Mouse (Mus musculus): ENCODE data around the gene Rarg. TPM values are rescaled to one million over a fixed set of nuclear protein-coding genes. Genes with fewer than 3 reads are reported as not detected.
"Not testable (repeated sequence)": the region's sequence is repeated elsewhere in the genome, so short reads cannot be mapped to it uniquely, and the experiment has no call there.

Gene Rarg
- polyA plus RNA-seq, 1 experiment, result 2.6 TPM

DNA sequence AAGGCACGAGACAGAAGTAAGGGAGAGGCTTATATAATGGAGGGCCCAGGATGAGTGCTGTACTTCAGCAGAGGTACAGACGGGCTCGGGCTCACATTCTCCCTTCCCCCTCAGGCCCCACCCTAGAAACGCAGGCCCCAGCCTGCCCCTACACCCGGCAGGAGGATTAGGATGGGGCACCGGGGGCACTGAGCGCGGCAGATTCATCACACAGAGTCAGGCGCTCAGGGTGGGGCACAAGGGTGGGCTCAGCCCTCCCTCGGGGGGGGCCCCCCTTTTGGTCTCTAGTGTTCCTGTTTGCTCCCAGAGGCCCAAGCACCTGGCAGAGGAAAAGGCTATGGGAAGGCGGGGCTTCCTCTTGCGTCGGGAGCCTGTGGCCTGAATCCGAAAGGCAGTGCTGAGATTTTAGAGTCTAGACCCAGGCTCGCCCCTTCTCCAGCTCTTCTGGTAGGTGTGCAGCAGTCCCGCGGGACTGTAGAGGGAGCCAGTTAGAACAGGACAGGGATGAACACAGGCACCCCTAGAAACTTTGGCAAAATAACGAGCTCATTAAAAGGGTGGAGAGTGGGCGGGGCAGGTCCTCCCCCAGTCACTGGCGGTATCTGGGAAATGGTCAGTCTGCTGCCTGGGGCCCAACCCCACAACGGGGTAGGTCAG lies 21.8 kb downstream of the Rarg start:
- H3K36me3 ChIP-seq (ENCODE audit: control insufficient read depth, insufficient read depth, low read length), result no peaks in the 10 kb centered on the region
- H3K27me3 ChIP-seq (ENCODE audit: control insufficient read depth, insufficient read depth, low read length), result no peaks in the 10 kb centered on the region
- TF ChIP-seq CTCF (IDR thresholded peaks at IDR 0.05; ENCODE audit: control insufficient read depth, insufficient read depth, insufficient replicate concordance, low read depth, low read length), result no peak
- TF ChIP-seq POLR2A (IDR thresholded peaks at IDR 0.05; ENCODE audit: control insufficient read depth, low read depth, low read length), result no peak
- no peak overlapping the region for H3K4me3 ChIP-seq (ENCODE audit: control insufficient read depth, low read depth, low read length)
- no peak overlapping the region for H3K27ac ChIP-seq (ENCODE audit: control insufficient read depth, insufficient read depth, low read depth, low read length)
- H3K4me1 ChIP-seq (ENCODE audit: control insufficient read depth, insufficient read depth, low read length), result peaks cover 5% of the 10 kb centered on the region; the same call in 1 of the 2 replicates

DNA sequence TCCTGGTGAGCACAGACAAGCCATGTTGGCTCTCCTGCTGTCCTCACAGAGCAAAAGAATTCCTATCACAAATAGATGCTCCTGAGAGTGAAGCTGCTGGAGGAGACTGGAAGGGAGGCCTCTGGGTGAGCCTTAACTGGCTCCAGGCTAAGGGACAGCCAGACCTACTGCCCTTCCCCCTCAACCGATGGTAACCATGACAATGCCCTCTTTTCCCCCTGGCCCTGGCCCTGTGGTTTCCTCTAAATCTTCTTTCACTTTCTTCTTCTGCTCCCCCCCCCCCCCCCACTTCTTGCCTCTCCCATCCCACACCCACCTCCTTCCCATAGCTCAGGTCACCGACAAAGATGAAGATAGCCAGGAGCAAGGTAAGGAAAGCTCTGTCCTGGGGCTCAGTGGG lies 23.4 kb downstream of the Rarg start:
- Histone ChIP-seq H3K27ac (ENCODE audit: control insufficient read depth, insufficient read depth, low read depth, low read length) (no peak overlapping the region), H3K4me3 (ENCODE audit: control insufficient read depth, low read depth, low read length) (no peak overlapping the region), H3K4me1 (ENCODE audit: control insufficient read depth, insufficient read depth, low read length) (peaks cover 5% of the 10 kb centered on the region; the same call in 1 of the 2 replicates), H3K27me3 (ENCODE audit: control insufficient read depth, insufficient read depth, low read length) (no peaks in the 10 kb centered on the region), H3K36me3 (ENCODE audit: control insufficient read depth, insufficient read depth, low read length) (no peaks in the 10 kb centered on the region)
- TF ChIP-seq CTCF (IDR thresholded peaks at IDR 0.05; ENCODE audit: control insufficient read depth, insufficient read depth, insufficient replicate concordance, low read depth, low read length) (no peak), POLR2A (IDR thresholded peaks at IDR 0.05; ENCODE audit: control insufficient read depth, low read depth, low read length) (no peak)

DNA sequence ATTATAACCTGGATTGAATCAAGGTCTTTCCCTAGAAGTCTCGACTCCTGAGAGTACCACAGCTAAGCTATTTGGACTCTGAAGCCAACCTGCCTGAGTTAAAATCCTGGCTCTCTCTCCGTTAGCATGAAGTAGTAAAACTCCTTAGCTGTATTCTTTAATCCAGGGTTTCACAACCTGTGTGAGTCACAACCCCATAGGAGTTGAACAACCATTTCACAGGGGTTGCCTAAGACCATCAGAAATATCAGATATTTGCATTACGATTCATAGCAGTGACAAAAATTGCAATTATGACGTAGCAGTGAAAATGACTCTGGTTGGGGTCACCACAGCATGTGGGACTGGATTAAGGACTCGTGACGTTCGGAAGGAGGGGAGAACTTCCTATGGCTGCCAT lies 24.6 kb downstream of the Rarg start:
- H3K27ac ChIP-seq (ENCODE audit: control insufficient read depth, insufficient read depth, low read depth, low read length), result no peak overlapping the region
- H3K4me1 ChIP-seq (ENCODE audit: control insufficient read depth, insufficient read depth, low read length), result peaks cover 5% of the 10 kb centered on the region; the same call in 1 of the 2 replicates
- TF ChIP-seq POLR2A (IDR thresholded peaks at IDR 0.05; ENCODE audit: control insufficient read depth, low read depth, low read length), result no peak
- TF ChIP-seq CTCF (IDR thresholded peaks at IDR 0.05; ENCODE audit: control insufficient read depth, insufficient read depth, insufficient replicate concordance, low read depth, low read length), result no peak
- H3K4me3 ChIP-seq (ENCODE audit: control insufficient read depth, low read depth, low read length), result no peak overlapping the region
- H3K36me3 ChIP-seq (ENCODE audit: control insufficient read depth, insufficient read depth, low read length), result no peaks in the 10 kb centered on the region
- no peaks in the 10 kb centered on the region for H3K27me3 ChIP-seq (ENCODE audit: control insufficient read depth, insufficient read depth, low read length)

DNA sequence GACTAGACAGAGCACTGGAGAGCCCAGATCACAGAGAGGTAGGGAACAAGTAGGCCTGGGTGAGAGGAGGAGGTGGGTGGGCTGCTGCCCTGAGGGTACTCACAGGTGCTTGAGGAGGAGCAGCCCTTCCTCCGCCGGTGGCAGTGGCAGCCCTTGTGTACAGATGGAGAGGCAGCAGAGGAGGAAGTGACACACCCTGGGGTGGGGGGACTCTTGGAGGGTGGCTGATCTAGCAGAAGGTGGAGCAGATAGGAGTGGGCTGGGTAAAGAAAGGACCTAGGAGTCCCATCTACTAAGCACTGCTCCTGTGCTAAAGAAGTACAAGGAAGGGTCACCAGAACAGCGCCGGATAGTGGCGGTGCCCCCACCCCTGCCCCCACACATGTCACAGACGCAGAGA lies 25.6 kb downstream of the Rarg start, which contains the start of gene Itgb7:
Gene Itgb7 (minus strand): TSS at position 197 of the 400 bp plus-strand sequence.
- H3K4me1 ChIP-seq (ENCODE audit: control insufficient read depth, insufficient read depth, low read length), result peaks cover 5% of the 10 kb centered on the region; the same call in 1 of the 2 replicates
- no peaks in the 10 kb centered on the region for H3K27me3 ChIP-seq (ENCODE audit: control insufficient read depth, insufficient read depth, low read length)
- H3K36me3 ChIP-seq (ENCODE audit: control insufficient read depth, insufficient read depth, low read length), result no peaks in the 10 kb centered on the region
- H3K4me3 ChIP-seq (ENCODE audit: control insufficient read depth, low read depth, low read length), result no peak within 1 kb of the TSS
- TF ChIP-seq POLR2A (IDR thresholded peaks at IDR 0.05; ENCODE audit: control insufficient read depth, low read depth, low read length) (no peak), CTCF (IDR thresholded peaks at IDR 0.05; ENCODE audit: control insufficient read depth, insufficient read depth, insufficient replicate concordance, low read depth, low read length) (no peak)
- no peak within 1 kb of the TSS for H3K27ac ChIP-seq (ENCODE audit: control insufficient read depth, insufficient read depth, low read depth, low read length)

DNA sequence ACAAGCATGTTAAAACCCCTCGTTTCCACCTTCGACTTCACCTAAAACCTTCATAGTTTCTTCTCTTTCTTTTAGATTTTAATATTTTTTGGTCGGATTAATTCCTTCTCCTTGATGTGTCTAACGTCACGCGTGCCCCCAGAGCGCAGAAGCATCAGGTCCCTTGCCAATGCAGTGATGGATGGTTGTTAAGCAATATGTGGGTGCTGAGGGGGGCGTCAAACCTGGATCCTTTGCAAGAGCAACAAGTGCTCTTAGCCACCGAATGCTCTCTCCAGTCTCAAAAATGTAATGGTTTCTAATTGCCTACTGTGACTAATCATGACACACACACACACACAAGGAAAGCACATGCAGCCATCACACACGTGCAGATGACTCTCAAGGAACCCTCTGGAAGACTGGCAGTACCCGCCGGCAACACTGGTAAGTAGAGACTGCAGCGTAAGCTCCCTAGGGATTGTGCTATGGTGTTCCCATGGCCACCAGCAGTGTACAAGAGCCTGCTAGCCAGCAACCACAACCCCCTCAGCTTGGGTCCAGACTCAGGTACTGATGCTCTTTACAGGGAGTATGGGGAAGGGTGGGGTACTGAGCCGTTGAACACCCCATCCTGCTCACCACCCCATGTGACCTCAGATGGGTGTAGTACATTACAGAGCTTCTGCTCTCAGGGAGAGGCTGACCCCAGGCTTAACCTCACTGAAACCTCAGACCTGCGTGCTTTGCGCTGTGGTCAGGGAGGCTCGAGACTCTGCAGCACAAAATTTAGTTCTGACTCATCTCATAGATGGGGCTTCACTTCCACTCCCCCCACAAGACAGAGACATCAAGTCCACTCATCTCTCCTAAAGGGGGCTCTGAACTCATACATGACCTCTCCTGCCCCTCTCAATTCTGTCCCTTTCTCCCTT lies 26.7 kb downstream of the Rarg start:
- H3K27me3 ChIP-seq (ENCODE audit: control insufficient read depth, insufficient read depth, low read length), result no peaks in the 10 kb centered on the region
- peaks cover 5% of the 10 kb centered on the region; the same call in 1 of the 2 replicates for H3K4me1 ChIP-seq (ENCODE audit: control insufficient read depth, insufficient read depth, low read length)
- TF ChIP-seq CTCF (IDR thresholded peaks at IDR 0.05; ENCODE audit: control insufficient read depth, insufficient read depth, insufficient replicate concordance, low read depth, low read length) (no peak), POLR2A (IDR thresholded peaks at IDR 0.05; ENCODE audit: control insufficient read depth, low read depth, low read length) (no peak)
- no peak overlapping the region for H3K4me3 ChIP-seq (ENCODE audit: control insufficient read depth, low read depth, low read length)
- no peak overlapping the region for H3K27ac ChIP-seq (ENCODE audit: control insufficient read depth, insufficient read depth, low read depth, low read length)
- H3K36me3 ChIP-seq (ENCODE audit: control insufficient read depth, insufficient read depth, low read length), result no peaks in the 10 kb centered on the region

DNA sequence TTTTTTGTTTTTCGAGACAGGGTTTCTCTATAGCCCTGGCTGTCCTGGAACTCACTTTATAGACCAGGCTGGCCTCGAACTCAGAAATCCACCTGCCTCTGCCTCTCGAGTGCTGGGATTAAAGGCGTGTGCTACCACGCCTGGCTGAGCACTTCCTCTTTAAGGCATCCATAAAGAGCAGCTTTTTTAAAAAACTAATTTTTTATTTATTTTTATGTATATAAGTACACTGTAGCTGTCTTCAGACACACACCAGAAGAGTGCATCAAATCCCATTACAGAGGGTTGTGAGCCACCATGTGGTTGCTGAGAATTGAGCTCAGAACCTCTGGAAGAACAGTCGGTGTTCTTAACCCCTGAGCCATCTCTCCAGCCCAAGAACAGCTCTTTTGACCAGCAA lies 31.7 kb downstream of the Rarg start:
- H3K27me3 ChIP-seq (ENCODE audit: control insufficient read depth, insufficient read depth, low read length); H3K27ac ChIP-seq (ENCODE audit: control insufficient read depth, insufficient read depth, low read depth, low read length); H3K4me3 ChIP-seq (ENCODE audit: control insufficient read depth, low read depth, low read length); H3K36me3 ChIP-seq (ENCODE audit: control insufficient read depth, insufficient read depth, low read length): not testable (repeated sequence)
- peaks cover 12% of the 10 kb centered on the region for H3K4me1 ChIP-seq (ENCODE audit: control insufficient read depth, insufficient read depth, low read length)

DNA sequence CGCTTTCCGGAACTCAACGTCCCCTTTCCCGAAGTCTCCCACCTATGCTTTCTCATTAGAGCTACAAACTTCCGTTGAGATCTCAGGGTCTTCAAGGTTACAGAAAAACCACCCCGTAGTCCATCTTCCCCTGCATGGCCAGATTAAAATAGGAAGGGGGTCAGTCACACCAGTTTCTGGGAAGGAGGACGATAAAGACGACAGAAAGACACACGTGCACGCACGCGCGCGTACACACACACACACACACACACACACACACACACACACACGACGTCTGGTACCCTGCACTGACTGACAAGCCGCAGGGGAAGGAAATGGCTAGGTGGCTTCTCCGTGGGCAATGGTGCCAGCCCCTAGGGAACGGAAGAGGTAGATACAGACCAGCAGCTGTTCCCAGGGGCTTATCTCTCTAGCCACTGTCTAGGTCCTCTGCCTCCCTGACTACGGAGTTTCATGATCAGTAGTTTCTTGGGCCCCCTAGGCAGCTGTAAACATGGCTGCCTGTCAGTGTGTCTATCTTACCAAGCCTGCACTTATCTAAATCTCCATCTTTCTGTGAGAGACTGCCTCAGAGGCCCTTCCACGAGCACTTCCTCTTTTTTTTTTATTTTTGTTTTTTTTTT lies 32.2 kb downstream of the Rarg start:
- Histone ChIP-seq H3K36me3 (ENCODE audit: control insufficient read depth, insufficient read depth, low read length) (no peaks in the 10 kb centered on the region), H3K27ac (ENCODE audit: control insufficient read depth, insufficient read depth, low read depth, low read length) (no peak overlapping the region), H3K4me1 (ENCODE audit: control insufficient read depth, insufficient read depth, low read length) (peaks cover 12% of the 10 kb centered on the region), H3K4me3 (ENCODE audit: control insufficient read depth, low read depth, low read length) (peak overlapping the region; percentile 58), H3K27me3 (ENCODE audit: control insufficient read depth, insufficient read depth, low read length) (no peaks in the 10 kb centered on the region)
- no peak for TF ChIP-seq POLR2A (IDR thresholded peaks at IDR 0.05; ENCODE audit: control insufficient read depth, low read depth, low read length)
- TF ChIP-seq CTCF (IDR thresholded peaks at IDR 0.05; ENCODE audit: control insufficient read depth, insufficient read depth, insufficient replicate concordance, low read depth, low read length), result no peak

Measured in testis, adult 2 months (tissue).